Mouse (Mus musculus) intestine, embryonic 14.5 days (tissue): ENCODE results near the gene Prpsap2. TPM values are rescaled to one million over a fixed set of nuclear protein-coding genes. Genes with fewer than 3 reads are reported as not detected.

Experiments
- ATAC-seq: fragments of 200-750 bp; cut with Nextera tagmentation; replicated peaks from 2 replicates; pipeline ENCODE4 v1.8.0; 2017; ENCODE audit warnings: low read depth, moderate number of reproducible peaks, moderate TSS enrichment, moderate library complexity; ENCODE audit not compliant: low FRiP score, low TSS enrichment
- DNase-seq: peaks from one replicate; pipeline ENCODE4 v3.0.0-alpha.2; 2018; ENCODE audit warnings: low spot score
- H3K27ac ChIP-seq: fragments of 300-500 bp; sonication (generic); 2 replicates; pipeline ENCODE4 v1.5.1; 2014; ENCODE audit warnings: low read depth, mild to moderate bottlenecking, control low read depth
- H3K27me3 ChIP-seq: fragments of 300-500 bp; sonication (generic); replicated peaks from 2 replicates; pipeline ENCODE4 v1.6.1; 2014; ENCODE audit warnings: low read length, control low read depth; ENCODE audit not compliant: control insufficient read depth, insufficient read depth
- H3K36me3 ChIP-seq: fragments of 300-500 bp; sonication (generic); 2 replicates; pipeline ENCODE4 v1.6.1; 2014; ENCODE audit warnings: low read length, control low read depth; ENCODE audit not compliant: control insufficient read depth, insufficient read depth
- H3K4me1 ChIP-seq: fragments of 300-500 bp; sonication (generic); replicated peaks from 2 replicates; pipeline ENCODE4 v1.6.1; 2014; ENCODE audit warnings: low read length, control low read depth, mixed read lengths; ENCODE audit not compliant: control insufficient read depth, insufficient read depth
- H3K4me2 ChIP-seq: fragments of 300-500 bp; sonication (generic); 2 replicates; pipeline ENCODE4 v1.6.1; 2014; ENCODE audit warnings: low read length
- H3K4me3 ChIP-seq: fragments of 300-500 bp; sonication (generic); 2 replicates; pipeline ENCODE4 v1.5.1; 2014; ENCODE audit warnings: low read depth, low read length, control low read depth, mixed read lengths
- H3K9ac ChIP-seq: fragments of 300-500 bp; sonication (generic); 2 replicates; pipeline ENCODE4 v1.6.1; 2014; ENCODE audit warnings: mild to moderate bottlenecking, low read length
- H3K9me3 ChIP-seq: fragments of 300-500 bp; sonication (generic); 2 replicates; pipeline ENCODE4 v1.6.1; 2016; ENCODE audit warnings: low read length, control low read depth; ENCODE audit not compliant: control insufficient read depth
- WGBS: fragments of 180-500 bp; shearing (Covaris S2); extraction: QIAGEN DNeasy Blood & Tissue Kit; methylation state at CpG from one replicate; pipeline ENCODE4 v1.1.7; 2014; 5-methylcytosine and 5-hydroxymethylcytosine counted together
- polyA plus RNA-seq: library from polyadenylated mRNA; unstranded; fragments of >200 nt; fragmentation: Nextera tagmentation; extraction: Ambion mirVana; gene quantifications from 2 replicates; pipeline ENCODE4 v1.2.1, GENCODE M21; 2014

The Prpsap2 gene
- polyA plus RNA-seq, 1 experiment from 2014 or later: 22.7 TPM

GRCm38 (mm10) chr11:61757151-61757550 lies 4.7 kb downstream of the Prpsap2 start:
- DNase-seq (no peak), ATAC-seq (no peak)
- H3K4me1 ChIP-seq: 0 out of 2 replicates have a peak, but pooled peaks cover 4% of the 10 kb centered on the region
- peaks cover 43% of the 10 kb centered on the region for H3K36me3 ChIP-seq
- no peak overlapping the region for H3K4me2 ChIP-seq
- H3K9me3 ChIP-seq: no peaks in the 10 kb centered on the region
- H3K27ac ChIP-seq: no peak overlapping the region
- WGBS: 82% methylated on average over 2 of the region's 2 CpGs
- no peak overlapping the region for H3K9ac ChIP-seq
- H3K27me3 ChIP-seq: no peaks in the 10 kb centered on the region
- H3K4me3 ChIP-seq: no peak overlapping the region

DNA sequence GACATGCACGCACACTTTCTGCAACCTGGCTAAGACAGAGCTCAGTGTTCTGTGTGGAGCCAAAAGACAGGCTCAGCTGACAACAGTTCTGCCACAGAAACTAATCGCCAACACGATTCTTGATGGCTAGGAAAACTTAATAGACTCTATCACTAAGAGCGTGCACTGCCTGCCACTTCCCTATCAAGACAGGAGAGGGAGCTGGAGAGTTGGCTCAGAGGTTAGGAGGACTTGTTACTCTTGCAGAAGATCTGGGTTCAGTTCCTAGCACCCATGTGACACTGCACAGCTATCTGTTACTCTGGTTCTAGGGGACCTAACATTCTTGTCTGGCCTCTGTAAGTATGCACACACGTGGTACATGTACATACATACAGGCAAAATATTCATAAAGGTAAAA lies 10.3 kb downstream of the Prpsap2 start:
- WGBS: 88% methylated on average over 5 of the region's 5 CpGs
- H3K36me3 ChIP-seq: peaks cover 80% of the 10 kb centered on the region

GRCm38 (mm10) chr11:61747161-61747560 lies 14.7 kb downstream of the Prpsap2 start:
- 61% methylated on average over 3 of the region's 3 CpGs for WGBS
- DNase-seq: no peak

More for the DNA sequence above, 10.3 kb downstream of the Prpsap2 start:
- Histone ChIP-seq H3K9ac (no peak overlapping the region), H3K4me1 (no peaks in the 10 kb centered on the region), H3K27me3 (no peaks in the 10 kb centered on the region), H3K9me3 (no peaks in the 10 kb centered on the region), H3K4me2 (no peak overlapping the region), H3K4me3 (no peak overlapping the region), H3K27ac (no peak overlapping the region)
- no peak for DNase-seq
- no peak for ATAC-seq

DNA sequence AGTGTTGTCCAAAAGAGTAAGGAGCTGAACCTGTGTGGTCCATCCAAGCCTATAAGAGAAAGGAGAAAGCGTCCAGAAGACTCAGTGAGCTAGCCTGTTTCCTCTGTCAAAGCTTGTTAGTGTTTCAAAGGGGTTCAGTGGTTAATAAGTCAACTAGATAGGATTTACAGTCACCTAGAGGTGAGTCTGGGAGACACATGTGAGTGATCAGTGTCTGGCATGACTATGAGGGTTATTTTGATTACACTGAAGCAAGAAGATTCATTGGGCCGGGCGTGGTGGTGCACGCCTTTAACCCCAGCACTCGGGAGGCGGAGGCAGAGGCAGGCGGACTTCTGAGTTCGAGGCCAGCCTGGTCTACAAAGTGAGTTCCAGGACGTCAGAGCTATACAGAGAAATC lies 16.1 kb downstream of the Prpsap2 start:
- H3K36me3 ChIP-seq: peaks cover 73% of the 10 kb centered on the region
- 88% methylated on average over 9 of the region's 9 CpGs for WGBS

More at GRCm38 (mm10) chr11:61747161-61747560, 14.7 kb downstream of the Prpsap2 start:
- Histone ChIP-seq H3K4me1 (no peaks in the 10 kb centered on the region), H3K36me3 (peaks cover 79% of the 10 kb centered on the region), H3K27me3 (no peaks in the 10 kb centered on the region), H3K4me2 (no peak overlapping the region), H3K27ac (no peak overlapping the region), H3K4me3 (no peak overlapping the region), H3K9me3 (no peaks in the 10 kb centered on the region), H3K9ac (no peak overlapping the region)
- ATAC-seq: no peak

GRCm38 (mm10) chr11:61744460-61744859 lies 17.4 kb downstream of the Prpsap2 start:
- Histone ChIP-seq H3K4me2 (no peak overlapping the region), H3K27me3 (no peaks in the 10 kb centered on the region), H3K27ac (no peak overlapping the region), H3K36me3 (peaks cover 83% of the 10 kb centered on the region), H3K9ac (no peak overlapping the region), H3K4me1 (no peaks in the 10 kb centered on the region), H3K4me3 (no peak overlapping the region), H3K9me3 (no peaks in the 10 kb centered on the region)
- 71% methylated on average over 3 of the region's 3 CpGs for WGBS
- no peak for DNase-seq
- no peak for ATAC-seq

More for the DNA sequence above, 16.1 kb downstream of the Prpsap2 start:
- no peak overlapping the region for H3K27ac ChIP-seq
- ATAC-seq (no peak), DNase-seq (no peak)
- no peak overlapping the region for H3K4me2 ChIP-seq
- H3K9ac ChIP-seq: no peak overlapping the region
- H3K9me3 ChIP-seq: no peaks in the 10 kb centered on the region
- no peak overlapping the region for H3K4me3 ChIP-seq
- no peaks in the 10 kb centered on the region for H3K4me1 ChIP-seq
- no peaks in the 10 kb centered on the region for H3K27me3 ChIP-seq

GRCm38 (mm10) chr11:61743768-61744167 lies 18.1 kb downstream of the Prpsap2 start:
- 81% methylated on average over 3 of the region's 3 CpGs for WGBS

GRCm38 (mm10) chr11:61740500-61740899 lies 21.4 kb downstream of the Prpsap2 start:
- no peaks in the 10 kb centered on the region for H3K27me3 ChIP-seq
- 94% methylated on average over 1 of the region's 1 CpGs for WGBS
- no peaks in the 10 kb centered on the region for H3K9me3 ChIP-seq
- no peak for DNase-seq
- no peak overlapping the region for H3K4me2 ChIP-seq
- no peak overlapping the region for H3K4me3 ChIP-seq
- no peak overlapping the region for H3K27ac ChIP-seq
- H3K9ac ChIP-seq: no peak overlapping the region
- H3K4me1 ChIP-seq: no peaks in the 10 kb centered on the region
- peaks cover 89% of the 10 kb centered on the region for H3K36me3 ChIP-seq
- ATAC-seq: no peak

More at GRCm38 (mm10) chr11:61743768-61744167, 18.1 kb downstream of the Prpsap2 start:
- H3K4me1 ChIP-seq: no peaks in the 10 kb centered on the region
- H3K9me3 ChIP-seq: no peaks in the 10 kb centered on the region
- H3K36me3 ChIP-seq: peaks cover 83% of the 10 kb centered on the region
- no peak overlapping the region for H3K9ac ChIP-seq
- no peak for ATAC-seq
- H3K27ac ChIP-seq: no peak overlapping the region
- no peak overlapping the region for H3K4me3 ChIP-seq
- DNase-seq: no peak
- no peak overlapping the region for H3K4me2 ChIP-seq
- no peaks in the 10 kb centered on the region for H3K27me3 ChIP-seq

- Histone ChIP-seq H3K27me3 (no peaks in the 10 kb centered on the region), H3K4me1 (no peaks in the 10 kb centered on the region), H3K4me3 (no peak overlapping the region), H3K36me3 (peaks cover 89% of the 10 kb centered on the region), H3K27ac (no peak overlapping the region), H3K4me2 (no peak overlapping the region), H3K9ac (no peak overlapping the region), H3K9me3 (no peaks in the 10 kb centered on the region)
- 81% methylated on average over 1 of the region's 1 CpGs for WGBS
- ATAC-seq (no peak), DNase-seq (no peak)
Measured at GRCm38 (mm10) chr11:61737290-61737689, 24.6 kb downstream of the Prpsap2 start.

DNA sequence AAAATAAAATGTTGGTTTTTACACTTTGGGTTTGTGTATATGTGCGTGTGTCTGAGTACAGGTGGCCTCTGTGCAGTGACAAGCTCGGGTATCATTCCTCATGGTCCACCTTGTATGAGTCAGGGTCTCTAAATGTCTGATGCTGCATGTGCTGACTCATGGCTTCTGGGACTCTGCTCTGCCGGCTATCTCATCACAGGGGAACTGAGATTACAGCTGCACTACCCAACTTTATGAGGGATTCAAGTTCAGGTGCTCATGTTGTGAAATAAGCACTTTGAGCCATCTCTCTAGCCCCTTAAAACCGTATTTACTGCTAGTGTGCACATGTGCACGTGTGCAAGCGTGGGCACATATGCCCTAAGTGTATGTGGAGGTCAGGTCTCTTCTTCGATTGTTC lies 29.2 kb downstream of the Prpsap2 start:
- no peak for DNase-seq

More for the DNA sequence above, 29.2 kb downstream of the Prpsap2 start:
- no peak for ATAC-seq
- H3K27me3 ChIP-seq: no peaks in the 10 kb centered on the region
- no peak overlapping the region for H3K9ac ChIP-seq
- no peaks in the 10 kb centered on the region for H3K4me1 ChIP-seq
- 91% methylated on average over 7 of the region's 7 CpGs for WGBS
- no peak overlapping the region for H3K4me2 ChIP-seq
- H3K27ac ChIP-seq: no peak overlapping the region
- H3K36me3 ChIP-seq: peaks cover 87% of the 10 kb centered on the region
- H3K4me3 ChIP-seq: no peak overlapping the region
- H3K9me3 ChIP-seq: no peaks in the 10 kb centered on the region
